Mouse (Mus musculus) intestine, embryonic 16.5 days (tissue): Measurements from ENCODE around the gene Map3k6. TPM values are rescaled to one million over a fixed set of nuclear protein-coding genes. Genes with fewer than 3 reads are reported as not detected.
A peak's percentile ranks its signal among the peaks of the same experiment; 100 is the strongest.

ENCODE experiments used
- ATAC-seq: fragments of 200-750 bp; cut with Nextera tagmentation; 2 replicates; pipeline ENCODE4 v1.8.0; 2017; ENCODE audit warnings: moderate TSS enrichment, moderate library complexity
- H3K27ac ChIP-seq: fragments of 300-500 bp; sonication (generic); 2 replicates; pipeline ENCODE4 v1.5.1; 2014; ENCODE audit warnings: mild to moderate bottlenecking, low read length
- H3K27me3 ChIP-seq: fragments of 300-500 bp; sonication (generic); replicated peaks from 2 replicates; pipeline ENCODE4 v1.6.1; 2014; ENCODE audit warnings: low read length, control low read depth, mixed read lengths; ENCODE audit not compliant: control insufficient read depth, insufficient read depth
- H3K36me3 ChIP-seq: fragments of 300-500 bp; sonication (generic); 2 replicates; pipeline ENCODE4 v1.6.1; 2014; ENCODE audit warnings: low read length, control low read depth; ENCODE audit not compliant: control insufficient read depth, insufficient read depth
- H3K4me1 ChIP-seq: fragments of 300-500 bp; sonication (generic); 2 replicates; pipeline ENCODE4 v1.6.1; 2014; ENCODE audit warnings: low read length, control low read depth, mixed read lengths; ENCODE audit not compliant: control insufficient read depth, insufficient read depth
- H3K4me2 ChIP-seq: fragments of 300-500 bp; sonication (generic); 2 replicates; pipeline ENCODE4 v1.6.1; 2014; ENCODE audit warnings: low read depth, low read length, control low read depth
- H3K4me3 ChIP-seq: fragments of 300-500 bp; sonication (generic); 2 replicates; pipeline ENCODE4 v1.5.1; 2014; ENCODE audit warnings: mild to moderate bottlenecking, low read length
- H3K9ac ChIP-seq: fragments of 300-500 bp; sonication (generic); 2 replicates; pipeline ENCODE4 v1.6.1; 2014; ENCODE audit warnings: low read depth, low read length
- H3K9me3 ChIP-seq: fragments of 300-500 bp; sonication (generic); 2 replicates; pipeline ENCODE4 v1.6.1; 2016; ENCODE audit warnings: low read length, control low read depth; ENCODE audit not compliant: control insufficient read depth
- WGBS: fragments of 180-500 bp; shearing (Covaris S2); extraction: QIAGEN DNeasy Blood & Tissue Kit; methylation state at CpG from one replicate; pipeline ENCODE4 v1.1.7; 2014; 5-methylcytosine and 5-hydroxymethylcytosine counted together
- microRNA-seq: library from miRNA; unstranded; fragments of <30 nt; microRNA quantifications from one replicate; pipeline ENCODE4, GENCODE M21; 2016
- polyA plus RNA-seq: library from polyadenylated mRNA; unstranded; fragments of >200 nt; fragmentation: Nextera tagmentation; extraction: Ambion mirVana; gene quantifications from 2 replicates; pipeline ENCODE4 v1.2.1, GENCODE M21; 2015

Gene Map3k6
- polyA plus RNA-seq, 1 experiment from 2014 or later = 2.8 TPM

DNA sequence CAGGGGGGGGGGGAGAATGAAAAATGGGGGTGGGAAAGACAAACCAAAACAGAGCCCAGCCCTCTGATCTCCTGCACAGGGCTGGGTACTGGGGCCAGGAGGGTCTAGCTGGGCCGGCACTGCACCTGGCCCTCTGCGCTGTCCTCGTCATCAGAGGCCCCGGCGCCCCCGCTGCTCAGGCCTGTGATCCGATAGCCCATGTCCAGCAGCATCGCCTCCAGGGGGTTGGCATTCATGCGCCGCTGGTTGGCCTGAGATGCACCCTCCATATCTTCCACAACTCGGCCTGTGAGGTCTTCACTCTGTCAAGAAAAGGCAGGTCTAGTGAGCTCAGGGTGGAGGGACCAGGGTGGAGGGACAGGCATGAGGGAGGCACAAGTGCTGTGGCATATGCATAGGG, 53.5 kb downstream of the Map3k6 start:
- no peak overlapping the region for H3K27ac ChIP-seq
- H3K9ac ChIP-seq = no peak overlapping the region
- no peaks in the 10 kb centered on the region for H3K9me3 ChIP-seq
- no peaks in the 10 kb centered on the region for H3K27me3 ChIP-seq
- H3K4me2 ChIP-seq = no peak overlapping the region
- ATAC-seq = no peak
- peaks cover 9% of the 10 kb centered on the region; the same call in 1 of the 2 replicates for H3K36me3 ChIP-seq
- peaks cover 16% of the 10 kb centered on the region for H3K4me1 ChIP-seq
- WGBS = 64% methylated on average over 11 of the region's 11 CpGs
- no peak overlapping the region for H3K4me3 ChIP-seq

DNA sequence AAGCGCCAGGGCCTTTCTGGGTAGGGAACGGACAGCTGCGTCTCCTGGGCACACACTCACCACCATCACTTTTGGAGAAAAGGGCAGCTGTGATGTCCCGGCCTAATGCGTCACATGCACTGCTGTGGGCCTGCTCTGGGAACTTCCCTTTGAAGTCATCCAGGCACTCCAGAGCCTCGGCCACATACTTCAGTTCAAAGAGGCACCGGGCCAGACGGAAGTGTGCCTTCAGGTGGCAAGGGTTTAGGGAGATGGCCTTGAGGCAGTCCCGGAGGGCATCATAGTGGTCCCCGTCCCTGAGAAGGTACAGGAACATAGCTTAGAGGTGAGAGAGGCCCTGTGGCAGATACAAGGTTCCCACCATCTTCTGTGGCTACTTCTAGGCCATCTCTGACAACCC, 56.7 kb downstream of the Map3k6 start:
- peaks cover 16% of the 10 kb centered on the region for H3K4me1 ChIP-seq
- H3K27ac ChIP-seq = no peak overlapping the region
- H3K36me3 ChIP-seq = peaks cover 12% of the 10 kb centered on the region; the same call in 1 of the 2 replicates
- no peak for ATAC-seq
- H3K27me3 ChIP-seq = no peaks in the 10 kb centered on the region
- H3K4me2 ChIP-seq = no peak overlapping the region
- H3K4me3 ChIP-seq = no peak overlapping the region
- WGBS = 68% methylated on average over 10 of the region's 10 CpGs
- H3K9ac ChIP-seq = no peak overlapping the region
- H3K9me3 ChIP-seq = no peaks in the 10 kb centered on the region

- H3K4me3 ChIP-seq = no peak overlapping the region
- H3K27ac ChIP-seq = peak overlapping the region; percentile 57
- no peaks in the 10 kb centered on the region for H3K9me3 ChIP-seq
- H3K36me3 ChIP-seq = peaks cover 12% of the 10 kb centered on the region; the same call in 1 of the 2 replicates
- H3K27me3 ChIP-seq = no peaks in the 10 kb centered on the region
- peak; percentile 82 for ATAC-seq
- 0 out of 2 replicates have a peak overlapping the region, but pooled peaks have one; percentile 17 for H3K9ac ChIP-seq
- H3K4me2 ChIP-seq = no peak overlapping the region
- peaks cover 16% of the 10 kb centered on the region for H3K4me1 ChIP-seq
- WGBS = under 1% methylated on average over 5 of the region's 5 CpGs
Observed at GRCm38 (mm10) chr4:133297801-133298238, 57.2 kb downstream of the Map3k6 start.

GRCm38 (mm10) chr4:133298516-133299365, 58.1 kb downstream of the Map3k6 start:
- H3K9me3 ChIP-seq = no peaks in the 10 kb centered on the region
- H3K27ac ChIP-seq = peak overlapping the region; percentile 57
- ATAC-seq = no peak
- H3K27me3 ChIP-seq = no peaks in the 10 kb centered on the region
- H3K9ac ChIP-seq = 0 out of 2 replicates have a peak overlapping the region, but pooled peaks have one; percentile 16
- 52% methylated on average over 12 of the region's 12 CpGs for WGBS
- H3K4me1 ChIP-seq = peaks cover 7% of the 10 kb centered on the region
- H3K4me2 ChIP-seq = no peak overlapping the region
- H3K36me3 ChIP-seq = peaks cover 12% of the 10 kb centered on the region; the same call in 1 of the 2 replicates
- no peak overlapping the region for H3K4me3 ChIP-seq

DNA sequence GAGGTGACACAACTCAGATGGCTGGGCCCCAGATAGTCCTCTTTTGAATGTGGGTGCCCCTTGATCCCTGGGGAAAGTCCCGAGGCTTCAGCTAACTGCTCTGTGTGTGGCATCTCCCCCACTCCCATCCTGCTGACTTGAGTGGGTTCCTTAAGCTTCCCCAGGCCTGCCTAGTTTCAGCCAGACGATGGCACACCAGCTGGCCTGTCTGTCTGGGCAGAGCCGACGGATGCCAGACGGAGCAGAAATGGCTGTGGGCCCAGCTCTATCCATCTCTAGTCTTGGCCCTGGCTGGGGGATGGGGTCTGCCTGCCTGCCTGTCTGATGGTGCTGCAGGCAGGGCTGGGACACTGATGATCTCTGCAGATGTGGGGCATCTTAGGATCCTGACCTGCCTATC, 59.1 kb downstream of the Map3k6 start:
- peaks cover 12% of the 10 kb centered on the region; the same call in 1 of the 2 replicates for H3K36me3 ChIP-seq
- no peak overlapping the region for H3K4me3 ChIP-seq
- H3K4me2 ChIP-seq = no peak overlapping the region
- peaks cover 7% of the 10 kb centered on the region for H3K4me1 ChIP-seq
- no peak overlapping the region for H3K27ac ChIP-seq
- 47% methylated on average over 5 of the region's 5 CpGs for WGBS
- no peak overlapping the region for H3K9ac ChIP-seq
- no peaks in the 10 kb centered on the region for H3K27me3 ChIP-seq
- ATAC-seq = no peak
- H3K9me3 ChIP-seq = no peaks in the 10 kb centered on the region

DNA sequence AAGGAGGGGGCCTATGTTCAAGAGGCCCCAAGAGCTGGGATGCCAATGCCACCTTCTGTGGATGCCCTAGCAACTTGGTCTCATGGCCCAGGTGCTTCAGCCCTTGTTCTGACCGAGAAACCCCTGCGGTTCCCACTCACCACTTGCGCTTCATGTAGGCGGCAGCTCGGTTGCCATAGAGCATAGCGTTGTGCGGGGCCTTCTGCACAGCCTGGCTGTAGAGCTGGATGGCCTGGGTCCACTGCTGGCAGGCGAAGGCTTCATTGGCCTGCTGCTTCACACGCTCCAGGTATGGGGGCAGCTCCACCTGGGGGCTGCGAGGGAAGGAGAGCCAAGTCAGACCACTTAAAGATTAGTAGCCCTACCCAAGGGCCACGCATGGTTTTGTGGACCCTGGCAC, 59.8 kb downstream of the Map3k6 start:
- Histone ChIP-seq H3K9me3 (no peaks in the 10 kb centered on the region), H3K4me3 (no peak overlapping the region), H3K27me3 (no peaks in the 10 kb centered on the region), H3K9ac (no peak overlapping the region), H3K27ac (no peak overlapping the region), H3K4me2 (no peak overlapping the region), H3K4me1 (peaks cover 7% of the 10 kb centered on the region), H3K36me3 (peaks cover 8% of the 10 kb centered on the region; the same call in 1 of the 2 replicates)
- no peak for ATAC-seq
- 88% methylated on average over 11 of the region's 11 CpGs for WGBS

- 0 out of 2 replicates have a peak, but pooled peaks cover 3% of the 10 kb centered on the region for H3K36me3 ChIP-seq
- H3K4me2 ChIP-seq = no peak overlapping the region
- H3K27me3 ChIP-seq = no peaks in the 10 kb centered on the region
- H3K9me3 ChIP-seq = no peaks in the 10 kb centered on the region
- no peak overlapping the region for H3K4me3 ChIP-seq
- 25% methylated on average over 4 of the region's 4 CpGs for WGBS
- H3K4me1 ChIP-seq = peaks cover 7% of the 10 kb centered on the region
- H3K27ac ChIP-seq = no peak overlapping the region
- no peak for ATAC-seq
- H3K9ac ChIP-seq = no peak overlapping the region
Observed at GRCm38 (mm10) chr4:133301802-133302201, 61.2 kb downstream of the Map3k6 start.

Small RNA genes lying within 50 kb of the gene (microRNA-seq; reads per million reads assigned to microRNA genes)
- gene Mir7017 = not detected

Other genes with a start within 250 kb of the Map3k6 start
- gene Ahdc1, start 229.6 kb upstream of the Map3k6 start, polyA plus RNA-seq = 5.3 and 5.7 TPM in 2 replicates
- 76.9 and 81.9 TPM in 2 replicates for gene Wasf2, start 110.3 kb upstream of the Map3k6 start, polyA plus RNA-seq
- gene Cd164l2, start 28.7 kb upstream of the Map3k6 start, polyA plus RNA-seq = 1.6 and 2.0 TPM in 2 replicates
- gene Gpr3, start 28.3 kb upstream of the Map3k6 start, polyA plus RNA-seq = 0.05 and 0.24 TPM in 2 replicates
- 3.0 and 4.0 TPM in 2 replicates for gene Sytl1, start 22.3 kb downstream of the Map3k6 start, polyA plus RNA-seq
- 69.8 and 75.7 TPM in 2 replicates for gene Tmem222, start 37.0 kb downstream of the Map3k6 start, polyA plus RNA-seq
- gene Wdtc1, start 112.7 kb downstream of the Map3k6 start, polyA plus RNA-seq = 11.4 and 12.8 TPM in 2 replicates
- 9.1 and 9.2 TPM in 2 replicates for gene Slc9a1, start 128.9 kb downstream of the Map3k6 start, polyA plus RNA-seq
- gene Tent5b, start 239.3 kb downstream of the Map3k6 start, polyA plus RNA-seq = 0.66 and 0.73 TPM in 2 replicates